Mouse (Mus musculus): Measurements from ENCODE around the gene Inpp5b. TPM values are rescaled to one million over a fixed set of nuclear protein-coding genes. Genes with fewer than 3 reads are reported as not detected.
"Not testable (repeated sequence)": the region's sequence is repeated elsewhere in the genome, so short reads cannot be mapped to it uniquely, and the experiment has no call there.

Inpp5b gene
- polyA plus RNA-seq, 1 experiment from 2014 or later, result 30.4 TPM

DNA sequence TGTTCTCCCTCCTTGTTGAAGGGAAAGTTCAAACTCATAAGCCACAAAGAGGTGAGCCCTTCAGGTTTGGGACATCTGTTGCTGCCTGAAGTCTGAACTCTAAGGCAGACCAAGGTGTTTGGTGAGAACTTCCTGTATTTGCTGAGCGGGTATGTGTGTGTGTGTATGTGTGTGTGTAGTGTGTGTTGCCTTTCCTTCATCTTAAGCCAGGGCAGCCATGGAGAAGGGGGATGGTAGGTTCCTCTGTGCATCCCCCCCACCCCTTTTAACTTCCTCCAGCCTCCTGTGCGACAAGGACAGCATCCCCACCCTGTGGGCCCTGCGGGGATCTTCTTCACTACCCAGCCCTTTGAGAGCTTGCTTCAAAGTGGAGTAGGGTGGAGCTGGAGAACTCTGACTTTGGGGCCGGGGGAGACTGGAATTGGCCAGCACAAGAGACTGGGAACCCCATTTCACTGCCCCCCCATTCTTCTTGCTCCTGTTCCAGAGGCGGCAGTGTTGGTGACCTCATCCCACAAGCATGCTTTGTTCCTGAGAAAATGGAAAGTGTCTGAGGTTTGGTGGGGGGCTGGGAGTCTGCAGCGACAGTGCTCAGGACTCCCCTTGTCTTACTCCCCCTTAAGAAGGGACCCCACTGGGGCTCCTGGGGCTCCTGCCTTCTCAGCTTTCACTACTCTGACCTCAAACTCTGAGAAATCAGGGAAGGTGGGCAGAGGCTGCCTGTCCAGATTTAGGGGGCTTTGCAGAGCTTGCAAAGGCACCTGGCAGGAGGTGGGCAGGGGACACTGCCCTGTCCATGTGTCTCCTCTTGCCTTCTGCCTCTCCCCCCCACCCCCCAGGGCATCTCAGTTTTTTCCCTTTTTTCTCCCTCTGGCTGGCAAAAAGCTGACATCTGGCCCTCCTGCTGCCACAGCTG is 37.5 kb upstream of the Inpp5b start:
- Histone ChIP-seq H3K27me3 (peaks cover 15% of the 10 kb centered on the region), H3K9me3 (no peaks in the 10 kb centered on the region), H3K27ac (no peak overlapping the region; the same call in 1 of the 2 replicates), H3K36me3 (no peaks in the 10 kb centered on the region), H3K9ac (replicated peaks) (peak overlapping the region; percentile 7; the same call in 1 of the 2 replicates), H3K4me1 (replicated peaks) (peaks cover 52% of the 10 kb centered on the region), H3K4me3 (replicated peaks) (no peak overlapping the region), H3K4me2 (replicated peaks) (no peak overlapping the region; the same call in 1 of the 2 replicates)
- no peak for ATAC-seq
- WGBS, result 5% methylated on average over 6 of the region's 6 CpGs

DNA sequence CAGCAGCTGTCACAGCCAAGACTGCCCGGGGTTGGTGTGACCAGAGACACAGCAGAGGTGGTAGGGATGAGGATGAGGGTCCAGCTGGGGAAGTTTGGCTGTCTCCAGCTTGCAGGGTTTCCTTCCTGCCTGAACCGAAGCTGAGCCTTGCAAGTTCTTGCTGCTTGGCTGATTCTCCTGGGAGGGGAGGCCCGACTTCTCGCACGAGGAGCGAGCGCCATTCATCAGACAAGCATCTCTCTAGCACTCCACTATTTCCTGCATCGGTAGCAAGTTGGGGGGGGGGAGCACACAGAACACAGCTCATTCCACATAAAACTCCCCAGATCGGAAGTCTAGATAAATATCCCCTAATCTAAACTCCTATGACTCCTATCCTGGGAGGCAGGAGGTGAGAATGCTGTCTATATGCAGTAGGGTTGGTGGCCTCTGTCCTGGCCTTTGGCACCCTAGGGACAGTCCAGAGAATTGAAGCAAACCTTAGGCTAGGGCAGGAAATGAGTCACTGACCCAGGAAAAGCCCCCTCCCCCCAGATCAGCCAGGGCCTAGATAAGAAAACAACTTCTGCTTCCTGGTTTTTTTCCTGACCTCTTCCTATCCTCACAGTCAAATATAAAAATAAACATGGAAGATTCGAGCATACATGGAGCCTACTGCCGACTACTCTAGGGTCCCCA is 36.7 kb upstream of the Inpp5b start:
- Histone ChIP-seq H3K9me3 (no peaks in the 10 kb centered on the region), H3K4me1 (replicated peaks) (peaks cover 53% of the 10 kb centered on the region), H3K9ac (replicated peaks) (peak overlapping the region; percentile 7; the same call in 1 of the 2 replicates), H3K36me3 (no peaks in the 10 kb centered on the region), H3K4me2 (replicated peaks) (no peak overlapping the region; the same call in 1 of the 2 replicates), H3K4me3 (replicated peaks) (no peak overlapping the region), H3K27ac (no peak overlapping the region; the same call in 1 of the 2 replicates), H3K27me3 (peaks cover 23% of the 10 kb centered on the region)
- ATAC-seq, result no peak
- 22% methylated on average over 11 of the region's 11 CpGs for WGBS

DNA sequence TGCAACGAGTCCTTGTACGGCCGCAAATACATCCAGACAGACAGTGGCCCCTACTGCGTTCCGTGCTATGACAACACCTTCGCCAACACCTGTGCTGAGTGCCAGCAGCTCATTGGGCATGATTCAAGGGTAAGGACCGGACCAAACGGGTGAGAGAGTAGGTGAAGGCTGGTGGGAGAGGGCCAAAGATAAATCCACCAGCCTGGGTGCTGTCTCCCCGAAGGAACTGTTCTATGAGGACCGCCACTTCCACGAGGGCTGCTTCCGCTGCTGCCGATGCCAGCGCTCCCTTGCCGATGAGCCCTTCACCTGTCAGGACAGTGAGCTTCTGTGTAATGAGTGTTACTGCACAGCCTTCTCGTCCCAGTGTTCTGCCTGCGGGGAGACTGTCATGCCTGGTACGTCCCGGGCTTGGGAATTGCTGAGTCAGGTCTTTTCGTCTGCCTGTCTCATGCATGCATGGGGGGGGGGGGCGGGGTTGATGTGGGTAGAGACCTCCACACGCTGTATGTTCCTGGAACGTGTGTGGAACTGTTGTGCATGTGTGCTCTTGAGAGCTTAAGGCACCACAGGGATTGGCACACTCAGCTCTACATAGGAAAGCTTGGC is 35.9 kb upstream of the Inpp5b start:
- WGBS, result 91% methylated on average over 23 of the region's 23 CpGs
- Histone ChIP-seq H3K9ac (replicated peaks) (no peak overlapping the region), H3K27me3 (peaks cover 31% of the 10 kb centered on the region), H3K4me3 (replicated peaks) (no peak overlapping the region), H3K4me2 (replicated peaks) (no peak overlapping the region), H3K36me3 (no peaks in the 10 kb centered on the region), H3K9me3 (no peaks in the 10 kb centered on the region), H3K4me1 (replicated peaks) (peaks cover 51% of the 10 kb centered on the region), H3K27ac (no peak overlapping the region; the same call in 1 of the 2 replicates)
- no peak for ATAC-seq

DNA sequence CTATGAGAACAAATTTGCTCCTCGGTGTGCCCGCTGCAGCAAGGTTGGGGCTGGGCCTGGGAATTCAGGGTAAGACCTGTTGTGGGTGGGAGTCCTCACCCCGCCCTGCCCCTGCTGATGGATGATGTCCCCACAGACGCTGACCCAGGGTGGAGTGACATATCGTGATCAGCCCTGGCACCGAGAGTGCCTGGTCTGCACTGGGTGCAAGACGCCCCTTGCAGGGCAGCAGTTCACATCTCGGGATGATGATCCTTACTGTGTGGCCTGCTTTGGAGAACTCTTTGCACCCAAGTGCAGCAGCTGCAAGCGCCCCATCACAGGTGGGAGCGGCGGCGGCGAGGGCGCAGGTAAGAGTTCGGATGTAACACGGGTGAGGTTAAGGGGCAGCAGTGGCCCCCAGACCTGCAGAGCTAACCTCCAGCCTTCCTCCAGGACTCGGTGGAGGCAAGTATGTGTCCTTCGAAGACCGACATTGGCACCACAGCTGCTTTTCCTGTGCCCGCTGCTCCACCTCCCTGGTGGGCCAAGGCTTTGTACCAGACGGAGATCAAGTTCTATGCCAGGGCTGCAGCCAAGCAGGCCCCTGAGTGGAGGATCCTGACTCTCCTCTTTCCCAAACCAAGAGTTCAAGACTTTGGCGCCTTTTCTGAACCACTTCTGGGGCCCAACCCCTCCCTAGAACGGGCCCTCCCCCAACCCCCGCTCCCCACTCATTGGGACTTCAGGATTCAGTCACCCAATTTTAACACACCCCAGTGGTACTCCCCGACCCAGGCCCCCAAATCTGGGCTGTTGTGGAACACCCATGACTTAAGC is 34.1 kb upstream of the Inpp5b start:
- WGBS, result 87% methylated on average over 25 of the region's 25 CpGs
- H3K27me3 ChIP-seq, result peaks cover 32% of the 10 kb centered on the region

DNA sequence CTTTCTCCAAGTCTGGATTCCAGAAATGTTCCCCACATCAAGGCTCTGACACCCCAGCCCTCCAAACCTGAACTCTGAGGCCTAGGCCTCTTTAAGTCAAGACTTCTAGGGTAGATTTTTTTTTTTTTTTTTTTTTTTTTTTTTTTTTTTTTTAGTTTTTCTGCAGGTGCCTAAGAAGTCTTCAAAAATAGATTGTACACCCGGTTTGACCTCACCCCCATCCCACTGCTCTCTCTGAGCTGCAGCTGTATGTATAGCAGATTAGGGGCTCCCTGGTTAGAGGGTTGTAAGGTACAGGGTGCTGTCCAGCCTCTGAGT is 33.5 kb upstream of the Inpp5b start:
- H3K9ac ChIP-seq (replicated peaks); H3K9me3 ChIP-seq; ATAC-seq; H3K4me3 ChIP-seq (replicated peaks); H3K27ac ChIP-seq; H3K36me3 ChIP-seq: not testable (repeated sequence)
- WGBS, result 6% methylated on average over 1 of the region's 1 CpGs
- Histone ChIP-seq H3K27me3 (peaks cover 32% of the 10 kb centered on the region), H3K4me1 (replicated peaks) (peaks cover 41% of the 10 kb centered on the region), H3K4me2 (replicated peaks) (peak overlapping the region; percentile 57)

More for the DNA sequence above, 34.1 kb upstream of the Inpp5b start:
- not testable (repeated sequence) for H3K9ac ChIP-seq (replicated peaks); H3K9me3 ChIP-seq; ATAC-seq; H3K27ac ChIP-seq; H3K4me2 ChIP-seq (replicated peaks); H3K36me3 ChIP-seq; H3K4me3 ChIP-seq (replicated peaks)
- H3K4me1 ChIP-seq (replicated peaks), result peaks cover 41% of the 10 kb centered on the region

DNA sequence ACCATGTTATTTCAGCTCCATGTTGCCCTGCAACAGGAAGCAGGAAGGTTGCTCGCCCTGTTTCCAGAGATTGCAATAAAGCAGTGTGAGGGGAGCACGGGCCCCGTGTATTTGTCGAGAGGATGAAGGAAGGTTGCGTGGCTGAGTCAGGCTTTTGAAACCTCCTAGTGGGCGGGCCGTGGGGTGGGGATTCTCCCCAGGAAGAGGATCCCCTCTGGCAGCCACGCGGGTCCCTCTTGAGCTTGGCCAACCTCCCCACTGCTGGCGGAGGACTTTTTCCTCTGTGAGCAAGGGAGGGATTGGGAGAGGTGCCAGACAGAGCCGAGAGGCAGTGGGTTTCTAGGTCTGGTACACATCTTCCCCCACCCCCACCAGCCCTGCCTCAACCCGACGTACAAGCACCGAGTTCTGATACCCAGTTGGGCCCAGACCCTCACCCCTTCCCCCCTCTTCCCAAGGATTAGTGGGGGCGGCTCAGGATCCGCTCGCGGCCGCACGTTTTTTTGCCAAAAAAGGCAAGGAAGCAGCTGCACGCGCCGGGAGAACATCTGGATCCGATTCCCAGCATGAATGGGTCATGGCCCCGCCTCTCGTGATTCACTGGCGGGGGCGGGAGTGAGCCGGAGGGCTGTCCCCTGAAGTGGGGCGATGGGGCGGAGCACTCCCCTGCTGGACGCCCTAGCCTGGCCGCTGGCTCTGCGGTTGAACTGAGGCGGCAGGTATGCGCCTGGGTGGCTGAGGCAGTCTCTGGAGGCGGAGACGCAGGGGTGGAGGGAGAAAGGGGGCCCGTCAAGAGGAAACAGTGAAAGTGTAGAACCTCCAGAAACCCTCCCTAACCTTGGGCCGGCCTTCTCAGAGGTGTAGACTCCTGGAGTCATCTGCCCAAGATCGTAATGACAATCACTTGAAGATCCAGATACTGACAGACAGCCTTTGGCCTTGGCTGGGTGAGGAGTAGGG is 32.9 kb upstream of the Inpp5b start:
- H3K4me3 ChIP-seq (replicated peaks), result peak overlapping the region; percentile 28
- peaks cover 35% of the 10 kb centered on the region for H3K4me1 ChIP-seq (replicated peaks)
- 2% methylated on average over 41 of the region's 41 CpGs for WGBS
- H3K36me3 ChIP-seq, result no peaks in the 10 kb centered on the region
- ATAC-seq, result peak; percentile 53
- H3K4me2 ChIP-seq (replicated peaks), result peak overlapping the region; percentile 57
- H3K27ac ChIP-seq, result no peak overlapping the region; the same call in 1 of the 2 replicates
- peaks cover 32% of the 10 kb centered on the region for H3K27me3 ChIP-seq
- no peaks in the 10 kb centered on the region for H3K9me3 ChIP-seq
- peak overlapping the region; percentile 52 for H3K9ac ChIP-seq (replicated peaks)

DNA sequence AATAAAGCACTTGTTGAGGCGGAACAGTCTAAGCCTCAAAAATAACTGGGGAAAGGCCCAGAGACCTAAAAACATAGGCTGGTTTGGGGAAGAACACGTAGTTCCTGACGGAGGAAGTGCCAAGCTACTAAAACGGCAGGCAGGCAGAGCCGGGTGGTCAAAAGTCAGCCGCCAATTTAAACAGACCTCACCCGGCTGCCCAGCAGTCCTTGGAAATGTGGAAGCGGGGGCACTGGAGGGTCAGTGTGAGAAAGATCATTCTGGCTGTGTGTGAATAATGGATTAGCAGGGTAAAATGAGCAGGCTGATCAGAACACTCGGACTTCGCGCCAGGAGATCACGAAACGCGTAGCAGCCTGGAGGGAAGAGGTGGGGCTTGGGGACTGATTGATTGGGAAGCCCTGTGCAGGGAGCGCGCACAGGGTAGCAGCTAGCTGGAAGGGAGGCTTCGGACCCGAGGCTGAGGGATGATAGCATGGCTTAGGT is 31.6 kb upstream of the Inpp5b start:
- Histone ChIP-seq H3K4me1 (replicated peaks) (peaks cover 27% of the 10 kb centered on the region), H3K9me3 (no peaks in the 10 kb centered on the region), H3K9ac (replicated peaks) (no peak overlapping the region), H3K4me3 (replicated peaks) (peak overlapping the region; percentile 15), H3K27me3 (peaks cover 32% of the 10 kb centered on the region), H3K36me3 (no peaks in the 10 kb centered on the region), H3K4me2 (replicated peaks) (peak overlapping the region; percentile 46), H3K27ac (no peak overlapping the region)
- no peak for ATAC-seq
- WGBS, result 3% methylated on average over 18 of the region's 18 CpGs

DNA sequence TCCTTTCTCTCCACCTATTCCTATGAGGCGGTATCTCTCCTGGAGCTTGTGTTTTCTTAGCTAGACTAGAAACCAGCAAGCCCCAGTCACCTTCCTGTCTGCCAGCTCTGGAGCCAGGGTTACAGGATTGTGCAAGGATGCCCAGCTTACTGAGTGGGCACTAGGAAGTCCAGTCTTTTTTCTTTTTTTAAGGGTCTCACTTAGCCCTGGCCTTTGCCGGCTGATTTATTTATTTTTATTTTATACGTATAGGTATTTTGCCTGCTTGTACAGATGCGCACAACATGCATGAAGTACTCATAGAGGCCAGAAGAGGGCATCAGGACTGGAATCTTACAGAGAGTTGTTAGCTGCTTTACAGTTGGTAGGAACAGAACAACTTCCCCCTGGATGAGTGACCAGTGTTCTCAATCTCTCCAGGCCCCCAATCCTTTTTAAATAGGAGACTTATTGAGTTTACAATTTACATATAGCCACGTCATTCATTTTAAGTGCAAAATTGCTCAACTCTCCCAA is 30.8 kb upstream of the Inpp5b start:
- Histone ChIP-seq H3K36me3 (peaks cover 3% of the 10 kb centered on the region), H3K27ac (no peak overlapping the region), H3K9ac (replicated peaks) (no peak overlapping the region), H3K4me3 (replicated peaks) (no peak overlapping the region), H3K9me3 (no peaks in the 10 kb centered on the region), H3K4me2 (replicated peaks) (no peak overlapping the region), H3K4me1 (replicated peaks) (peaks cover 32% of the 10 kb centered on the region), H3K27me3 (peaks cover 32% of the 10 kb centered on the region)
- no peak for ATAC-seq
- WGBS, result 11% methylated on average over 5 of the region's 5 CpGs

DNA sequence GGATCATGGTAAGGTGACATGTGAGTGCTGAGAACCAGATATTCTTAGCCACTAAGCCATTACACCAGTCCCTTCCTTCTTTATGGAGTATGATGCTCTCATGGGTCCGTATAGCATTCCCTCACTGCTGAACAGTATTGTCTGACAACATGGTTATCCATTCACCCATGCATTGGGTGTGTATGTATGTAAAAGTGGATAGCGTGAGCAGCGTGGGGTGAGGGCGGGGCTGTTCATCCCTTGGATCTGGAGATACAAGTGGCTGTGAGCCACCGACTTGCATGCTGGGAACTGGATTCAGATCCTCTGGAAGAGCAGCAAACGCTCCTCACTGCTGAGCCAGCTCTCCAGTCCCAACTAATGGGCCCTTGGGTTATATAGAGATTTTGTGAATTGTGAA is 29.0 kb upstream of the Inpp5b start:
- ATAC-seq, result no peak
- Histone ChIP-seq H3K9me3 (no peaks in the 10 kb centered on the region), H3K4me2 (replicated peaks) (no peak overlapping the region), H3K27ac (no peak overlapping the region), H3K4me1 (replicated peaks) (peaks cover 37% of the 10 kb centered on the region), H3K4me3 (replicated peaks) (no peak overlapping the region), H3K27me3 (peaks cover 26% of the 10 kb centered on the region), H3K9ac (replicated peaks) (no peak overlapping the region), H3K36me3 (peaks cover 10% of the 10 kb centered on the region)
- WGBS, result 84% methylated on average over 6 of the region's 6 CpGs

DNA sequence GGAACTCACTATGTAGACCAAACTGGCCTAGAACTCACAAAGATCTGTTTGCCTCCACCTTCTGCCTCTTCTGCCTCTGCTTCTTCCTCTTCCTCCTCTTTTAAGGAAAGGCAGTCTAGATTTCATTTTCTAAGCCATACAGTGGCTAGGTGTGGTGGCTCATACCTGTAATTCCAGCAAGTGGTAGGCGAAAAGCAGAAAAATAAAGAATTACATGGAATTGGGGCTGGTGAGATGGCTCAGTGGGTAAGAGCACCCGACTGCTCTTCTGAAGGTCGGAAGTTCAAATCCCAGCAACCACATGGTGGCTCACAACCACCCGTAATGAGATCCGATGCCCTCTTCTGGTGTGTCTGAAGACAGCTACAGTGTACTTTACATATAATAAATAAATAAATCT is 27.8 kb upstream of the Inpp5b start:
- not testable (repeated sequence) for ATAC-seq

More for the DNA sequence above, 27.8 kb upstream of the Inpp5b start:
- H3K9ac ChIP-seq (replicated peaks); H3K4me2 ChIP-seq (replicated peaks); H3K4me3 ChIP-seq (replicated peaks); H3K9me3 ChIP-seq; H3K27ac ChIP-seq: not testable (repeated sequence)
- Histone ChIP-seq H3K4me1 (replicated peaks) (peaks cover 32% of the 10 kb centered on the region), H3K27me3 (peaks cover 19% of the 10 kb centered on the region), H3K36me3 (peaks cover 23% of the 10 kb centered on the region)
- WGBS, result 75% methylated on average over 5 of the region's 5 CpGs
